Mouse (Mus musculus): ENCODE measurements at regions not wholly inside any gene's neighbourhood (a gene's known extent, or its start where the extent isn't known, plus 50 kb on each side); places are given as distances from the start of the nearest gene placed in this dataset.

DNA sequence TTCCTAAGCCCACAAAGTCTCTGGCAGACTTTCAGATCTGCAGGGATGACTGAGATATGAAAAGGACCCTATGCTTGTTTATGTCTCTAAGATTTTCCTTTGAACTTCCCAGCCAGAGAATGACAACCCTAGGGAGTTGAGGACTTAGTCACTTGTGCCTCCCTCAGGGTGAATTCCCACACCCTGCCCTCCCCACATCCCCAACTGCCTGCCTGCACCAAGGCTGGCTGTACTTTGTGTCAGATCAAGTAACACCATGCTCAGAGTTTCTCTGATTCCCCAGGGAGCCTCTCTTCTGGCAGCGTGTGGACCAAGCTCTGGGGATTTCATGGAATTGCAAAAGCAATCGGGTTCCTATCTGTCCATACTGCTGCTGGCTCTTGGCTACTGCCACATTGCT is 659.9 kb downstream of the Ets1 start:
- 23% methylated on average over 2 of the region's 2 CpGs for WGBS
- Histone ChIP-seq H3K9ac (ENCODE audit: low read length) (no peak overlapping the region), H3K36me3 (ENCODE audit: control insufficient read depth, insufficient read depth, low read length) (no peaks in the 10 kb centered on the region), H3K9me3 (replicated peaks; ENCODE audit: control insufficient read depth, low read length) (no peaks in the 10 kb centered on the region), H3K4me1 (ENCODE audit: control insufficient read depth, insufficient read depth, low read length) (no peaks in the 10 kb centered on the region), H3K27ac (ENCODE audit: low read length) (no peak overlapping the region), H3K4me2 (ENCODE audit: low read depth, low read length) (no peak overlapping the region), H3K4me3 (replicated peaks; ENCODE audit: low read length) (no peak overlapping the region), H3K27me3 (ENCODE audit: control insufficient read depth, insufficient read depth, low read length) (no peaks in the 10 kb centered on the region)
- ATAC-seq (ENCODE audit: insufficient read depth, low FRiP score): no peak

DNA sequence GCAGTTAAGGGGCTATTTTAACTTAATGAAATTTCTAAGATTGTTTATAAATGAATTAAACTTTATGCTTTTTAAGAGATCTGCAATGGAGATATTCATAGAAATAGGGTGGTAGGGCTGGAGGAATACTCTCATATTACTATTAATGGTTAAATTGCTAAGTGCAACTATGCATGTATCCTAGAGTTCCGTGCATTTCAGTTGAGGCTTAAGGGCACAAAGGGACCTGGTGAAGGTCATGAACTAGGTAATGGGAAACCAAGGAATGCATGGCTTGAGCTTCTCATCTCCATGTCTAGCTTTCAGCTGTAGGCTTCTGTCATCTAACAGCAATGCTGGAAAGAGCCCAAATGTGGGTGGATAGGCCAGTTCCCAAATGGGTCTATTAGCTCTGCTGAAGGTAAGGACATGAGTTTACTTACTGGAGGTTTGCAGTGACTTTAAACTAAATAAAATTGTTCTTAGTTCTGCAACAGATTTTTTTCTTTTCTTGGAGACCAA is 683.6 kb downstream of the Ets1 start:
- ATAC-seq (ENCODE audit: insufficient read depth, low FRiP score): no peak
- no peaks in the 10 kb centered on the region for H3K36me3 ChIP-seq (ENCODE audit: control insufficient read depth, insufficient read depth, low read length)

DNA sequence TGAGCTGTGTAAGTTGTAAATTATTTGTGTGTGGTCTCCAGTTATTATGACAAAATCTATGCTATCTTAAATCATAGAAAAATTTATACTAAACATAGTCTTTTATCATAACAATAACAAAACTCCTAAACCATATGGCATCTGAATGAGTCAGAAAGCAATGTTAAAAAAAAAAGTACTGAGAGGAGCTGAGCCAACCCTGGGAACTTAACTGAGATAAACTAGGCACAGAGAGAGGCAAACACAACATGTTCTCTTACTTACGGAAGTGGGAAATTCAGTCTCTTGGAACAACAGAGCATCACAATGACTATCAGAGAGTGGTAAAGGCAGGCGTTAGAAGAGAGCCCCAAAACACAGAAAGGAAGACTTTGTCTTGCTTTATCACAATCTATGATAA is 691.7 kb downstream of the Ets1 start:
- ATAC-seq (ENCODE audit: insufficient read depth, low FRiP score): no peak
- Histone ChIP-seq H3K36me3 (ENCODE audit: control insufficient read depth, insufficient read depth, low read length) (no peaks in the 10 kb centered on the region), H3K9ac (ENCODE audit: low read length) (no peak overlapping the region), H3K4me2 (ENCODE audit: low read depth, low read length) (no peak overlapping the region), H3K4me1 (ENCODE audit: control insufficient read depth, insufficient read depth, low read length) (no peaks in the 10 kb centered on the region), H3K9me3 (replicated peaks; ENCODE audit: control insufficient read depth, low read length) (no peaks in the 10 kb centered on the region), H3K27ac (ENCODE audit: low read length) (no peak overlapping the region), H3K27me3 (ENCODE audit: control insufficient read depth, insufficient read depth, low read length) (no peaks in the 10 kb centered on the region), H3K4me3 (replicated peaks; ENCODE audit: low read length) (no peak overlapping the region)
- WGBS: 56% methylated on average over 2 of the region's 2 CpGs

More for the DNA sequence above, 683.6 kb downstream of the Ets1 start:
- Histone ChIP-seq H3K4me1 (ENCODE audit: control insufficient read depth, insufficient read depth, low read length) (no peaks in the 10 kb centered on the region), H3K4me3 (replicated peaks; ENCODE audit: low read length) (no peak overlapping the region), H3K27ac (ENCODE audit: low read length) (no peak overlapping the region), H3K4me2 (ENCODE audit: low read depth, low read length) (no peak overlapping the region), H3K9me3 (replicated peaks; ENCODE audit: control insufficient read depth, low read length) (no peaks in the 10 kb centered on the region), H3K27me3 (ENCODE audit: control insufficient read depth, insufficient read depth, low read length) (no peaks in the 10 kb centered on the region), H3K9ac (ENCODE audit: low read length) (no peak overlapping the region)
- 70% methylated on average over 1 of the region's 1 CpGs for WGBS

DNA sequence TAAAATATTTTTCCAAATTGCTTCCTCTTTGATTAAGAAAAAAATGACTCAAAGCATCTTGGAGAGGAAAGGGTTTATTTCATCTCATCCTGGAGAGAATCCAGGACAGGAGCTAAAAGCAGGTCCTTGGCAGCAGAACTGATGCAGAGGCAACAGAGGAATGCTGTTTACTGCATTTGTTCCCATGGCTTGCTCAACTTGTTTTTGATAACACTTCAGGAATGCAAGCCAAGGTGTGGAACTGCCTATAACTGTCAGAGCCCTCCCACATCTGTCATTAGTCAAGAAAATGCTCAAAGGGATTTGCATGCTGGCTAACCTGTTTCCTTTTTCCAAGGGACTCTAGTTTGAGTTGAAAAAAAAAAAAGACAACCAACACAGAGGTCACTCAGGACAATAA is 714.2 kb downstream of the Ets1 start:
- Histone ChIP-seq H3K4me1 (ENCODE audit: control insufficient read depth, insufficient read depth, low read length) (no peaks in the 10 kb centered on the region), H3K4me3 (replicated peaks; ENCODE audit: low read length) (no peak overlapping the region), H3K27ac (ENCODE audit: low read length) (no peak overlapping the region), H3K9me3 (replicated peaks; ENCODE audit: control insufficient read depth, low read length) (no peaks in the 10 kb centered on the region; the same call in 1 of the 2 replicates), H3K9ac (ENCODE audit: low read length) (no peak overlapping the region), H3K36me3 (ENCODE audit: control insufficient read depth, insufficient read depth, low read length) (no peaks in the 10 kb centered on the region), H3K27me3 (ENCODE audit: control insufficient read depth, insufficient read depth, low read length) (no peaks in the 10 kb centered on the region), H3K4me2 (ENCODE audit: low read depth, low read length) (no peak overlapping the region)
- no peak for ATAC-seq (ENCODE audit: insufficient read depth, low FRiP score)

DNA sequence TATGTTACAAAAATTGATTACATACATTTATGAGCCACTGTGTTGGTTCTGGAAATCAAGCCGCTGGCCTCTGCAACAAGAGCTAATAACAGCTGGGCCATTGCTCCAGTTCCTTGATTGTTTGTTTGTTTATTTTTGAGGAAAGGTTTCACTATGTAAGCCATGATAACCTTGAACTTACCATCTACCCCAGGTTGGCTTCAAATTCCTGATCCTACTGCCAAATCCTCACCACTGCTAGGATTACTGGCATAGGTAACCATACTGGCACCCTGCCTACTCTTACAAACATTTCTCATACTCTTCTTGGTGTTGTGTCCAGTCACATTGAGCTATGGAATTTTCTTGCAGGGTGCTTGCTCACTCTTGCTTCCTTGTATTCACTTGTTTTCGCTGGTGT is 720.6 kb downstream of the Ets1 start:
- H3K4me2 ChIP-seq (ENCODE audit: low read depth, low read length): no peak overlapping the region
- no peaks in the 10 kb centered on the region for H3K27me3 ChIP-seq (ENCODE audit: control insufficient read depth, insufficient read depth, low read length)
- H3K9ac ChIP-seq (ENCODE audit: low read length): no peak overlapping the region
- no peaks in the 10 kb centered on the region for H3K4me1 ChIP-seq (ENCODE audit: control insufficient read depth, insufficient read depth, low read length)
- ATAC-seq (ENCODE audit: insufficient read depth, low FRiP score): no peak
- no peaks in the 10 kb centered on the region for H3K9me3 ChIP-seq (replicated peaks; ENCODE audit: control insufficient read depth, low read length)
- H3K4me3 ChIP-seq (replicated peaks; ENCODE audit: low read length): no peak overlapping the region
- no peaks in the 10 kb centered on the region for H3K36me3 ChIP-seq (ENCODE audit: control insufficient read depth, insufficient read depth, low read length)
- 79% methylated on average over 2 of the region's 2 CpGs for WGBS
- H3K27ac ChIP-seq (ENCODE audit: low read length): no peak overlapping the region

DNA sequence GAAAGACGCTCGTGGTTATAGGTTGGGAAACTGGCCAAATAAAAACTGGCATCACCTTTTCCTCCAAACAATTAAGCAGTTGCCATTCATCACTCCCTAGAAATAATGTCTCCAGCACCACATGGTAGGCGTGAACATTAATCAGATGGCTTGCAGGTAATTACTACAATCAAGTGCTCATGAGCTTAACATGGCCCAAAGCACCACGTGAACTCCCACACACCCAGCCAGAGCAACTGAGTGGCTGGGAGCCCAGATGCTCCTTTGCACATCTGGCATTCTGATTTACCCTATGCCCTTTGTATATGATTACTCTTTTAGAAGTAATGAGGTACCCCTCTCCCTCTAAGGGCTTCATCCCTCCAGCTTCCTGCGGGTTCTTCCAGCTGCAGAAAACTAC is 724.9 kb downstream of the Ets1 start:
- ATAC-seq (ENCODE audit: insufficient read depth, low FRiP score): no peak
- Histone ChIP-seq H3K27ac (ENCODE audit: low read length) (no peak overlapping the region), H3K27me3 (ENCODE audit: control insufficient read depth, insufficient read depth, low read length) (no peaks in the 10 kb centered on the region), H3K36me3 (ENCODE audit: control insufficient read depth, insufficient read depth, low read length) (no peaks in the 10 kb centered on the region), H3K4me2 (ENCODE audit: low read depth, low read length) (no peak overlapping the region), H3K9me3 (replicated peaks; ENCODE audit: control insufficient read depth, low read length) (no peaks in the 10 kb centered on the region), H3K4me1 (ENCODE audit: control insufficient read depth, insufficient read depth, low read length) (no peaks in the 10 kb centered on the region), H3K9ac (ENCODE audit: low read length) (no peak overlapping the region), H3K4me3 (replicated peaks; ENCODE audit: low read length) (no peak overlapping the region)
- WGBS: 70% methylated on average over 5 of the region's 5 CpGs

DNA sequence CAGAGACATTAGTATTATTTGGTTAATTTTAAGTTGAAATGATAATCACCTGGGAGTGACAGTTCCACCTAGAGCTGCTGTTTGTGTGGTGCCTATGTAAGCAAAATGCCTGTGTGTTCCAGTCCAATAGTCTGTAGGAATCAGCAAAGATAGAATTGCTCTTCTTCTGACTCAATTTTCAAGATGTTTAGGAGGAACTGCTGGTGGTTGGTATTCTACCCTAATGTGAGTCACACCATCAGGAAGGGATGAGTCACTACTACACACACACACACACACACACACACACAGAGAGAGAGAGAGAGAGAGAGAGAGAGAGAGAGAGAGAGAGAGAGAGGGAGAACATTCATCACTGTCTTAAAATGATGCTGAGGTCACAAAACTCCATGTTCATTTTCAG is 753.1 kb downstream of the Ets1 start:
- Histone ChIP-seq H3K9ac (ENCODE audit: low read length) (no peak overlapping the region), H3K27ac (ENCODE audit: low read length) (no peak overlapping the region), H3K4me1 (ENCODE audit: control insufficient read depth, insufficient read depth, low read length) (no peaks in the 10 kb centered on the region), H3K36me3 (ENCODE audit: control insufficient read depth, insufficient read depth, low read length) (no peaks in the 10 kb centered on the region), H3K9me3 (replicated peaks; ENCODE audit: control insufficient read depth, low read length) (no peaks in the 10 kb centered on the region), H3K4me3 (replicated peaks; ENCODE audit: low read length) (no peak overlapping the region), H3K27me3 (ENCODE audit: control insufficient read depth, insufficient read depth, low read length) (no peaks in the 10 kb centered on the region), H3K4me2 (ENCODE audit: low read depth, low read length) (no peak overlapping the region)
- ATAC-seq (ENCODE audit: insufficient read depth, low FRiP score): no peak

DNA sequence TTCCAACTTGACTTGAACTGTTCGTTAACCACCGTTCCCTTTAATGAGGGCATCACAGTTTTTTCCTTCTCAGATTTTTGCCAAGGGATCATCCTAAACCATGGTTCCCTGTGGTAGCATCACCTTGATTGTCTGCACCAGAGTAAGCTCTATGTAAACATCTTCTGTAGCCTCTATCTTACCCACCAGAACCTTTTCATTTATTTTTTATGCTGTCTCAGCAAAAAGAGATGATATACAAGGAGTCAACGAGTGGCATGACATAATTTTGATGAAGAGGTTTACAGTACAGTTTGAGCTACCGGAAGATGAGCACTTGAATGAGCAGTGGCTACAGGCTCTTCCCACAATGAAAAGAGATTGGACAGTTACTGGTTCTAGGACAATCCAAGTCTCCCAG is 768.7 kb downstream of the Ets1 start:
- Histone ChIP-seq H3K9me3 (replicated peaks; ENCODE audit: control insufficient read depth, low read length) (no peaks in the 10 kb centered on the region), H3K36me3 (ENCODE audit: control insufficient read depth, insufficient read depth, low read length) (no peaks in the 10 kb centered on the region), H3K27me3 (ENCODE audit: control insufficient read depth, insufficient read depth, low read length) (no peaks in the 10 kb centered on the region), H3K4me2 (ENCODE audit: low read depth, low read length) (no peak overlapping the region), H3K9ac (ENCODE audit: low read length) (no peak overlapping the region), H3K27ac (ENCODE audit: low read length) (no peak overlapping the region), H3K4me1 (ENCODE audit: control insufficient read depth, insufficient read depth, low read length) (no peaks in the 10 kb centered on the region), H3K4me3 (replicated peaks; ENCODE audit: low read length) (no peak overlapping the region)
- no peak for ATAC-seq (ENCODE audit: insufficient read depth, low FRiP score)
- WGBS: 90% methylated on average over 4 of the region's 4 CpGs

DNA sequence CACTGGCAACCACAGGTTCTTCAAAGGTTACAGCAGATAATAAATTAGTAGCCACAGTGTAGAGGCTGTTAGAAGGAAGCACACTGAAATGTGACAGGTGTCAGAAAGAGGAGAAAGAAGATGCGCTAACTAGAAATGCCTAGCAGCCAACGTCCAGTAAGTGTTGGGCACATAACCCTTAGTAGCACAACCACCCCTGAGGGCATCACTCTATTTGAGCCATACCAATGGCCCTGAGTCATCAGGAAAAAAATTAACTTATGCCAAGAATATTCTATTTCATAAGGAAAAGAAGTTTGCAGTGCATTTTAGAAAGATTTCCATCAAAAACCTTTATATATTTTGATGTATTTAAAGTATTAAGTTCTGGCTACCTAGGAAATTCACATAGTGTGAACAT is 771.5 kb downstream of the Ets1 start:
- H3K36me3 ChIP-seq (ENCODE audit: control insufficient read depth, insufficient read depth, low read length): no peaks in the 10 kb centered on the region
- no peak overlapping the region for H3K27ac ChIP-seq (ENCODE audit: low read length)
- H3K27me3 ChIP-seq (ENCODE audit: control insufficient read depth, insufficient read depth, low read length): no peaks in the 10 kb centered on the region
- 77% methylated on average over 2 of the region's 2 CpGs for WGBS
- no peak for ATAC-seq (ENCODE audit: insufficient read depth, low FRiP score)
- no peak overlapping the region for H3K9ac ChIP-seq (ENCODE audit: low read length)
- no peak overlapping the region for H3K4me2 ChIP-seq (ENCODE audit: low read depth, low read length)
- no peaks in the 10 kb centered on the region for H3K4me1 ChIP-seq (ENCODE audit: control insufficient read depth, insufficient read depth, low read length)
- H3K9me3 ChIP-seq (replicated peaks; ENCODE audit: control insufficient read depth, low read length): no peaks in the 10 kb centered on the region
- H3K4me3 ChIP-seq (replicated peaks; ENCODE audit: low read length): no peak overlapping the region

DNA sequence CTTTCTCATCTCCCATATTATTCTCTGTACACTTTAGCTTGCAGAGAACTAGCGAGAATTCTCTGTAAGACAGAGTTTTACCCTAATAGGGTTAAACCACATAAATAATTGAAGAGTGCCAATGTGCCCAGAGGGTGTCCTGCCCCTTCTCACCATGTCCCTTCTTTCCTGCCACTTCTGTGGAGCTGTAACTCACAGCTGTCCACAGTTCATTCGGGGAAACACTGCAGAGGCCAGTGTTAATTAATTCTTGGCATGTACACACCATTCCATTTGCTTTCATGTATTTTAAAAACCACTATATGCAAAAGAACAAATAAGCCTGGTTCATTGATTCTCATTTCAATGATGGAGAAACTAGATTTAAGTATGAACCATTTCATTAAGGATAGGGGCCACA is 787.8 kb downstream of the Ets1 start:
- ATAC-seq (ENCODE audit: insufficient read depth, low FRiP score): no peak
- Histone ChIP-seq H3K4me2 (ENCODE audit: low read depth, low read length) (no peak overlapping the region), H3K9me3 (replicated peaks; ENCODE audit: control insufficient read depth, low read length) (no peaks in the 10 kb centered on the region), H3K27ac (ENCODE audit: low read length) (no peak overlapping the region), H3K4me3 (replicated peaks; ENCODE audit: low read length) (no peak overlapping the region), H3K27me3 (ENCODE audit: control insufficient read depth, insufficient read depth, low read length) (no peaks in the 10 kb centered on the region; the same call in 1 of the 2 replicates), H3K36me3 (ENCODE audit: control insufficient read depth, insufficient read depth, low read length) (no peaks in the 10 kb centered on the region), H3K4me1 (ENCODE audit: control insufficient read depth, insufficient read depth, low read length) (no peaks in the 10 kb centered on the region), H3K9ac (ENCODE audit: low read length) (no peak overlapping the region)
- WGBS: 59% methylated on average over 2 of the region's 2 CpGs

Measured in stomach, embryonic 16.5 days (tissue).